Mouse (Mus musculus): ENCODE measurements around the gene Ibtk. TPM values are rescaled to one million over a fixed set of nuclear protein-coding genes. Genes with fewer than 3 reads are reported as not detected.
A peak's percentile ranks its signal among the peaks of the same experiment; 100 is the strongest.

Gene Ibtk
- total and polyA plus RNA-seq, 2 experiments from 2014 or later = 17.1 to 23.4 TPM

GRCm38 (mm10) chr9:85748204-85749141 is 661 bp downstream of the Ibtk start:
- Histone ChIP-seq H3K27me3 (ENCODE audit: insufficient read depth, low read length) (no peaks in the 10 kb centered on the region), H3K9ac (replicated peaks; ENCODE audit: low read length) (peak overlapping the region; percentile 94), H3K4me3 (ENCODE audit: low read length) (peak overlapping the region; percentile 89), H3K9me3 (ENCODE audit: low read length) (no peaks in the 10 kb centered on the region), H3K27ac (peak overlapping the region; percentile 99), H3K4me2 (ENCODE audit: low read depth, low read length) (peak overlapping the region; percentile 74), H3K36me3 (ENCODE audit: insufficient read depth, low read length) (no peaks in the 10 kb centered on the region), H3K4me1 (ENCODE audit: insufficient read depth, low read length) (peaks cover 5% of the 10 kb centered on the region; the same call in 1 of the 2 replicates)
- ATAC-seq (peak; percentile 87), DNase-seq (ENCODE audit: low spot score) (peak; percentile 89)
- TF ChIP-seq CTCF (IDR thresholded peaks at IDR 0.05; ENCODE audit: low read depth) = peak; percentile 41
- 2% methylated on average over 43 of the region's 43 CpGs for WGBS

- whole genome bisulfite sequencing = 95% methylated on average over 2 of the region's 2 CpGs
- no peak overlapping the region for H3K9ac ChIP-seq (replicated peaks; ENCODE audit: low read length)
- ATAC-seq (no peak), DNase-seq (ENCODE audit: low spot score) (no peak)
- H3K9me3 ChIP-seq (ENCODE audit: low read length) = no peaks in the 10 kb centered on the region
- H3K36me3 ChIP-seq (ENCODE audit: insufficient read depth, low read length) = 0 out of 2 replicates have a peak, but pooled peaks cover 10% of the 10 kb centered on the region
- no peak overlapping the region for H3K4me3 ChIP-seq (ENCODE audit: low read length)
- H3K27me3 ChIP-seq (ENCODE audit: insufficient read depth, low read length) = no peaks in the 10 kb centered on the region
- no peak overlapping the region for H3K4me2 ChIP-seq (ENCODE audit: low read depth, low read length)
- no peak for TF ChIP-seq CTCF (IDR thresholded peaks at IDR 0.05; ENCODE audit: low read depth)
- H3K4me1 ChIP-seq (ENCODE audit: insufficient read depth, low read length) = peaks cover 5% of the 10 kb centered on the region; the same call in 1 of the 2 replicates
- H3K27ac ChIP-seq = no peak overlapping the region
These were observed 3.6 kb downstream of the Ibtk start for GRCm38 (mm10) chr9:85745566-85745965.

GRCm38 (mm10) chr9:85743358-85743757 is 5.8 kb downstream of the Ibtk start:
- 0 out of 2 replicates have a peak, but pooled peaks cover 10% of the 10 kb centered on the region for H3K36me3 ChIP-seq (ENCODE audit: insufficient read depth, low read length)
- no peak overlapping the region for H3K4me3 ChIP-seq (ENCODE audit: low read length)
- no peak for TF ChIP-seq CTCF (IDR thresholded peaks at IDR 0.05; ENCODE audit: low read depth)
- H3K9ac ChIP-seq (replicated peaks; ENCODE audit: low read length) = no peak overlapping the region
- ATAC-seq (no peak), DNase-seq (ENCODE audit: low spot score) (no peak)
- H3K27me3 ChIP-seq (ENCODE audit: insufficient read depth, low read length) = no peaks in the 10 kb centered on the region
- no peaks in the 10 kb centered on the region for H3K9me3 ChIP-seq (ENCODE audit: low read length)
- no peak overlapping the region for H3K4me2 ChIP-seq (ENCODE audit: low read depth, low read length)
- no peak overlapping the region for H3K27ac ChIP-seq
- 77% methylated on average over 11 of the region's 11 CpGs for WGBS
- H3K4me1 ChIP-seq (ENCODE audit: insufficient read depth, low read length) = no peaks in the 10 kb centered on the region

- Histone ChIP-seq H3K36me3 (ENCODE audit: insufficient read depth, low read length) (peaks cover 10% of the 10 kb centered on the region; the same call in 1 of the 2 replicates), H3K9me3 (ENCODE audit: low read length) (no peaks in the 10 kb centered on the region), H3K4me2 (ENCODE audit: low read depth, low read length) (no peak overlapping the region), H3K27me3 (ENCODE audit: insufficient read depth, low read length) (no peaks in the 10 kb centered on the region), H3K9ac (replicated peaks; ENCODE audit: low read length) (no peak overlapping the region), H3K4me1 (ENCODE audit: insufficient read depth, low read length) (no peaks in the 10 kb centered on the region), H3K4me3 (ENCODE audit: low read length) (no peak overlapping the region), H3K27ac (no peak overlapping the region)
- TF ChIP-seq CTCF (IDR thresholded peaks at IDR 0.05; ENCODE audit: low read depth) = no peak
- DNase-seq (ENCODE audit: low spot score) (no peak), ATAC-seq (no peak)
- WGBS = 90% methylated on average over 4 of the region's 4 CpGs
These were observed 7.0 kb downstream of the Ibtk start for GRCm38 (mm10) chr9:85742107-85742506.

GRCm38 (mm10) chr9:85739279-85739678 is 9.9 kb downstream of the Ibtk start:
- no peak for DNase-seq (ENCODE audit: low spot score)
- 85% methylated on average over 4 of the region's 4 CpGs for WGBS
- no peak for TF ChIP-seq CTCF (IDR thresholded peaks at IDR 0.05; ENCODE audit: low read depth)
- Histone ChIP-seq H3K27me3 (ENCODE audit: insufficient read depth, low read length) (no peaks in the 10 kb centered on the region), H3K4me3 (ENCODE audit: low read length) (no peak overlapping the region), H3K9me3 (ENCODE audit: low read length) (no peaks in the 10 kb centered on the region), H3K27ac (no peak overlapping the region), H3K4me1 (ENCODE audit: insufficient read depth, low read length) (no peaks in the 10 kb centered on the region), H3K4me2 (ENCODE audit: low read depth, low read length) (no peak overlapping the region), H3K36me3 (ENCODE audit: insufficient read depth, low read length) (peaks cover 16% of the 10 kb centered on the region; the same call in 1 of the 2 replicates), H3K9ac (replicated peaks; ENCODE audit: low read length) (no peak overlapping the region)
- ATAC-seq = no peak

- Histone ChIP-seq H3K4me1 (ENCODE audit: insufficient read depth, low read length) (no peaks in the 10 kb centered on the region), H3K4me3 (ENCODE audit: low read length) (no peak overlapping the region), H3K27ac (no peak overlapping the region), H3K9me3 (ENCODE audit: low read length) (no peaks in the 10 kb centered on the region), H3K9ac (replicated peaks; ENCODE audit: low read length) (no peak overlapping the region), H3K4me2 (ENCODE audit: low read depth, low read length) (no peak overlapping the region), H3K36me3 (ENCODE audit: insufficient read depth, low read length) (peaks cover 31% of the 10 kb centered on the region), H3K27me3 (ENCODE audit: insufficient read depth, low read length) (no peaks in the 10 kb centered on the region)
- no peak for TF ChIP-seq CTCF (IDR thresholded peaks at IDR 0.05; ENCODE audit: low read depth)
- DNase-seq (ENCODE audit: low spot score) = no peak
- ATAC-seq = no peak
- WGBS = 96% methylated on average over 4 of the region's 4 CpGs
These were observed 14.3 kb downstream of the Ibtk start for GRCm38 (mm10) chr9:85734821-85735220.

- 88% methylated on average over 9 of the region's 9 CpGs for WGBS
- H3K27ac ChIP-seq = no peak overlapping the region
- no peak for ATAC-seq
- DNase-seq (ENCODE audit: low spot score) = no peak
- no peak overlapping the region for H3K4me2 ChIP-seq (ENCODE audit: low read depth, low read length)
- H3K36me3 ChIP-seq (ENCODE audit: insufficient read depth, low read length) = peaks cover 35% of the 10 kb centered on the region
- no peak for TF ChIP-seq CTCF (IDR thresholded peaks at IDR 0.05; ENCODE audit: low read depth)
- no peak overlapping the region for H3K4me3 ChIP-seq (ENCODE audit: low read length)
- H3K4me1 ChIP-seq (ENCODE audit: insufficient read depth, low read length) = no peaks in the 10 kb centered on the region
- H3K27me3 ChIP-seq (ENCODE audit: insufficient read depth, low read length) = no peaks in the 10 kb centered on the region
- no peak overlapping the region for H3K9ac ChIP-seq (replicated peaks; ENCODE audit: low read length)
- no peaks in the 10 kb centered on the region for H3K9me3 ChIP-seq (ENCODE audit: low read length)
These were observed 25.1 kb downstream of the Ibtk start for GRCm38 (mm10) chr9:85724078-85724477.
